Mouse (Mus musculus) heart, embryonic 11.5 days (tissue): ENCODE results near the gene Mrpl30. TPM values are rescaled to one million over a fixed set of nuclear protein-coding genes. Genes with fewer than 3 reads are reported as not detected.

Experiments
- ATAC-seq: fragments of 200-750 bp; cut with Nextera tagmentation; replicated peaks from 2 replicates; pipeline ENCODE4 v1.8.0; 2017; ENCODE audit warnings: moderate library complexity; ENCODE audit not compliant: insufficient number of reproducible peaks, low FRiP score, low TSS enrichment
- H3K27ac ChIP-seq: fragments of 300-500 bp; sonication (generic); 2 replicates; pipeline ENCODE4 v1.5.1; 2014; ENCODE audit warnings: mild to moderate bottlenecking, low read depth, low read length
- H3K27me3 ChIP-seq: fragments of 300-500 bp; sonication (generic); 2 replicates; pipeline ENCODE4 v1.6.1; 2014; ENCODE audit warnings: mild to moderate bottlenecking, low read length, mixed read lengths; ENCODE audit not compliant: control insufficient read depth, insufficient read depth
- H3K36me3 ChIP-seq: fragments of 300-500 bp; sonication (generic); 2 replicates; pipeline ENCODE4 v1.6.1; 2014; ENCODE audit warnings: mild to moderate bottlenecking, low read length, moderate library complexity, mixed read lengths; ENCODE audit not compliant: control insufficient read depth, insufficient read depth
- H3K4me1 ChIP-seq: fragments of 300-500 bp; sonication (generic); 2 replicates; pipeline ENCODE4 v1.6.1; 2014; ENCODE audit warnings: low read length; ENCODE audit not compliant: control insufficient read depth, insufficient read depth
- H3K4me2 ChIP-seq: fragments of 300-500 bp; sonication (generic); 2 replicates; pipeline ENCODE4 v1.6.1; 2014; ENCODE audit warnings: mild to moderate bottlenecking, moderate library complexity
- H3K4me3 ChIP-seq: fragments of 300-500 bp; sonication (generic); 2 replicates; pipeline ENCODE4 v1.5.1; 2014; ENCODE audit warnings: low read depth, low read length
- H3K9ac ChIP-seq: fragments of 300-500 bp; sonication (generic); 2 replicates; pipeline ENCODE4 v1.6.1; 2014; ENCODE audit warnings: mild to moderate bottlenecking, low read depth, low read length, moderate library complexity
- H3K9me3 ChIP-seq: fragments of 300-500 bp; sonication (generic); replicated peaks from 2 replicates; pipeline ENCODE4 v1.6.1; 2016; ENCODE audit warnings: low read length; ENCODE audit not compliant: control insufficient read depth
- WGBS: fragments of 180-500 bp; shearing (Covaris S2); extraction: QIAGEN DNeasy Blood & Tissue Kit; methylation state at CpG from one replicate; pipeline ENCODE4 v1.1.7; 2014; ENCODE audit not compliant: insufficient replicate concordance; 5-methylcytosine and 5-hydroxymethylcytosine counted together
- polyA plus RNA-seq: library from polyadenylated mRNA; unstranded; fragments of >200 nt; fragmentation: Nextera tagmentation; extraction: Ambion mirVana; gene quantifications from 2 replicates; pipeline ENCODE4 v1.2.1, GENCODE M21; 2014

The Mrpl30 gene
- polyA plus RNA-seq, 1 experiment from 2014 or later, result 280 TPM

DNA sequence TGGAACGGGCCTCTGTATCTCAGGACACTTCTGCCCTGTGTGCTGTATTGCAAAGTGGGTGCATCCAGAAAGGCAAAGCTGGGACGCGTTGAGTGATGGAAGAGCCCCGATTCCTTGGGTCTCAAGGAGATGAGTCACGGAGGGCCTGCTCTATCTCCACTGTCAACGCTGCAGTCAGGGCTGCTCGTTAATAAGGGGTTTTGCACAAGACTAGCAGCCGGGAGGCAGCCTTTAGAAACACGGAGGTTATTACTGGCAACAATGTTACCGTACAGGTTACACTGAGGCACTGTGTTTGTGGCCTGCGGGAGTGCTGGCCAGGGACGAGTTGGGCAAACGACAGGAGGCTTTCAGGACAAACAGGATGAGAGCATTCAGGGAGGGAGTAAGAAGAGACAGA is 27.4 kb downstream of the Mrpl30 start:
- Histone ChIP-seq H3K9ac (no peak overlapping the region), H3K27me3 (no peaks in the 10 kb centered on the region), H3K27ac (peak overlapping the region; percentile 15; the same call in 1 of the 2 replicates), H3K4me2 (peak overlapping the region; percentile 39), H3K36me3 (no peaks in the 10 kb centered on the region), H3K4me1 (no peaks in the 10 kb centered on the region; the same call in 1 of the 2 replicates), H3K9me3 (no peaks in the 10 kb centered on the region), H3K4me3 (no peak overlapping the region; the same call in 1 of the 2 replicates)
- WGBS, result 30% methylated on average over 13 of the region's 13 CpGs
- ATAC-seq, result no peak

DNA sequence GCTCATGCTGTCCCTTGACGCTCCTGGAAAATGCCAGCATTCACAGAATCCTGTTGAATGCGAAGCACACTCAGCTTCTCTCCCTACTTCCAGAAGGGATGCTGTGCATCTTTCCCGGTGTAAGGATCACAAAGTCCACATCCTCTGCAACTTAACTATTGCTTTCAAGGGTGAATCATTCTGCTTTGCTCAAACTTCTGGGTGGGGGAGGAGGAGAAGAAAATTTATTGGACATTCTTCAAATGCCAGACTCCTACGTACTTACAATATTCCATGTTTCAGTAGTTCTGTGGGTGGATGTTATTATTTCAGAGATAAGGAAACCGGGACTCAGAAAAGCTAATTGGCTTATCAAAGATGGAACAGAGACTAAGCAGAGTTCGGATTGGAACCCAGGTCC is 27.8 kb downstream of the Mrpl30 start:
- H3K9ac ChIP-seq, result no peak overlapping the region
- H3K4me3 ChIP-seq, result no peak overlapping the region
- no peaks in the 10 kb centered on the region for H3K36me3 ChIP-seq
- no peak for ATAC-seq
- H3K4me1 ChIP-seq, result no peaks in the 10 kb centered on the region; the same call in 1 of the 2 replicates
- no peaks in the 10 kb centered on the region for H3K27me3 ChIP-seq
- no peaks in the 10 kb centered on the region for H3K9me3 ChIP-seq
- H3K4me2 ChIP-seq, result peak overlapping the region; percentile 39
- H3K27ac ChIP-seq, result peak overlapping the region; percentile 15; the same call in 1 of the 2 replicates
- 53% methylated on average over 6 of the region's 6 CpGs for WGBS

DNA sequence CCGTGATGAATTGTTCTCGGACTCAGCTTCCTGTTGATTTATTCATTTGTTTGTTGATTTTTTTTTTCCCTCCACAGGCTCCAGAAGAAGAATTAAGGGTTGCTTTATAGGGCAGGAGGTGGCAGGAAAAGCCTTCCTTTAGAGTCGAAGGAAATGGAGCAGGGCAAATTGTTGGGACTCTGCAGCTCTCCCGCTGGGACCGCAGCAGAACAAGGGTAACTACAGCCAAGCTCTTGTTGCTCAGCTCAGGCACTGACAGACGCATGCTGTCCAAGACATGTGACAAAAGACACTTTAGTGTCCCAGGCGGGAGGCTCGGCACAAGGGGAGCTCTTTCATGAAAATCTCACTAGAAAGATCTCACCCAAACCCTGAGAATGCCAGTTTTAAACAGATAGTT is 32.3 kb downstream of the Mrpl30 start:
- 54% methylated on average over 8 of the region's 8 CpGs for WGBS
- Histone ChIP-seq H3K4me2 (no peak overlapping the region), H3K27ac (no peak overlapping the region), H3K9ac (no peak overlapping the region), H3K36me3 (no peaks in the 10 kb centered on the region), H3K4me1 (no peaks in the 10 kb centered on the region; the same call in 1 of the 2 replicates), H3K27me3 (no peaks in the 10 kb centered on the region), H3K4me3 (no peak overlapping the region), H3K9me3 (no peaks in the 10 kb centered on the region)
- no peak for ATAC-seq

DNA sequence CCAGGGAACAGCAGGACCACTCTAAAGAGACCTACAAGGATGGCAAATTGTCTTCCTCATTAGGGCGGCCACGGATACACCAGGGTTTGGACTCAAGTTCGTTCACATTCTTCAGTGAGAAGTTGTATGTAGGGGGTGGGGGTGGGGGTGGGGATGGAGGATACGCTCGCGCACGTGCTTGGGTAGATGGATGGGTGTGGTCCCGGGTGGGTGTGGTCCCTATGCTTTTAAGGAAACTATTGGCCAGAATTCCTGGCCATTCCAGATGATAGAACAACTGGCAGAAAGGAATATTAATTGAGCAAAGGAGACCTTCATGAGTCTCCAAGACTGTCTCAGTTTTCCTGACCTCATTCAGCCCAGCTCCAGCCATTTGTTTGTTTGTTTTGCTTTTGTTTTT is 35.7 kb downstream of the Mrpl30 start:
- Histone ChIP-seq H3K9ac (no peak overlapping the region), H3K27me3 (no peaks in the 10 kb centered on the region), H3K27ac (no peak overlapping the region), H3K9me3 (no peaks in the 10 kb centered on the region), H3K4me2 (no peak overlapping the region), H3K36me3 (no peaks in the 10 kb centered on the region), H3K4me1 (no peaks in the 10 kb centered on the region), H3K4me3 (no peak overlapping the region)
- no peak for ATAC-seq
- WGBS, result 77% methylated on average over 8 of the region's 8 CpGs

DNA sequence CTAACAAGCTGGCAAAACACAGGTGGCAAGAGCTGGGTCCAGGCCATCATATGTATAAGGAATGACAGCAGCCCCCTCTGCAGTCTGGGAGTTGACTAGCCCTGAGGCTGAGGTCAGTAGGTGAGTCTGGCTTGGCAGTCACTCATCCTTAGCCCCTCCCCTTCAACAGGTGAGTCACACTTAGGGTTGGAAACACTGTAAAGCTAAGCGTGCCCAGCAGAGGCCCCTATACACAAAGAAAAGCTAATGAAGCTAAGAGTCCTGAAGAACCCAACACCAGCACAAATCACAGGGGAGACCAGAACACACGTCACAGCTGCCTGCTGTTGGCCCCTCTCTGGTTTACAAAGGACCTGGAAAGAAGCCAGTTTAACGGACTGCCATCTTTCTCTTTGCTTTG is 41.5 kb downstream of the Mrpl30 start:
- no peak overlapping the region for H3K4me2 ChIP-seq
- 19% methylated on average over 3 of the region's 3 CpGs for WGBS
- no peaks in the 10 kb centered on the region for H3K27me3 ChIP-seq
- H3K4me3 ChIP-seq, result no peak overlapping the region
- H3K27ac ChIP-seq, result no peak overlapping the region
- no peaks in the 10 kb centered on the region for H3K4me1 ChIP-seq
- no peaks in the 10 kb centered on the region for H3K9me3 ChIP-seq
- no peak for ATAC-seq
- no peaks in the 10 kb centered on the region for H3K36me3 ChIP-seq
- H3K9ac ChIP-seq, result no peak overlapping the region

Other genes starting within 250 kb of the Mrpl30 start
- gene 2010300C02Rik, start 170.4 kb upstream of the Mrpl30 start, polyA plus RNA-seq, result 2.8 and 3.7 TPM in 2 replicates
- 4.2 and 4.6 TPM in 2 replicates for gene Tsga10, start 24.0 kb upstream of the Mrpl30 start, polyA plus RNA-seq
- 8.3 and 9.9 TPM in 2 replicates for gene Lipt1, start 18.7 kb upstream of the Mrpl30 start, polyA plus RNA-seq
- 15.9 and 16.4 TPM in 2 replicates for gene Mitd1, start 66 bp upstream of the Mrpl30 start, polyA plus RNA-seq
- not detected in 2 replicates for gene Lyg2, start 26.0 kb downstream of the Mrpl30 start, polyA plus RNA-seq
- gene Lyg1, start 67.3 kb downstream of the Mrpl30 start, polyA plus RNA-seq, result not detected in 2 replicates
- gene Txndc9, start 107.4 kb downstream of the Mrpl30 start, polyA plus RNA-seq, result 120 and 126 TPM in 2 replicates
- gene Eif5b, start 107.5 kb downstream of the Mrpl30 start, polyA plus RNA-seq, result 24.6 and 27.2 TPM in 2 replicates
- gene Rev1, start 239.3 kb downstream of the Mrpl30 start, polyA plus RNA-seq, result 20.4 and 24.0 TPM in 2 replicates